Mouse (Mus musculus): ENCODE measurements around the gene Tnf. TPM values are rescaled to one million over a fixed set of nuclear protein-coding genes. Genes with fewer than 3 reads are reported as not detected.

The Tnf gene
- 9.1 to 13.6 TPM (median 11.4 TPM) in 4 replicates for total RNA-seq (2023)

GRCm38 (mm10) chr17:35201787-35202186 is at the start of gene Tnf:
Gene Tnf, minus strand, starts transcription at chr17:35202007.

DNA sequence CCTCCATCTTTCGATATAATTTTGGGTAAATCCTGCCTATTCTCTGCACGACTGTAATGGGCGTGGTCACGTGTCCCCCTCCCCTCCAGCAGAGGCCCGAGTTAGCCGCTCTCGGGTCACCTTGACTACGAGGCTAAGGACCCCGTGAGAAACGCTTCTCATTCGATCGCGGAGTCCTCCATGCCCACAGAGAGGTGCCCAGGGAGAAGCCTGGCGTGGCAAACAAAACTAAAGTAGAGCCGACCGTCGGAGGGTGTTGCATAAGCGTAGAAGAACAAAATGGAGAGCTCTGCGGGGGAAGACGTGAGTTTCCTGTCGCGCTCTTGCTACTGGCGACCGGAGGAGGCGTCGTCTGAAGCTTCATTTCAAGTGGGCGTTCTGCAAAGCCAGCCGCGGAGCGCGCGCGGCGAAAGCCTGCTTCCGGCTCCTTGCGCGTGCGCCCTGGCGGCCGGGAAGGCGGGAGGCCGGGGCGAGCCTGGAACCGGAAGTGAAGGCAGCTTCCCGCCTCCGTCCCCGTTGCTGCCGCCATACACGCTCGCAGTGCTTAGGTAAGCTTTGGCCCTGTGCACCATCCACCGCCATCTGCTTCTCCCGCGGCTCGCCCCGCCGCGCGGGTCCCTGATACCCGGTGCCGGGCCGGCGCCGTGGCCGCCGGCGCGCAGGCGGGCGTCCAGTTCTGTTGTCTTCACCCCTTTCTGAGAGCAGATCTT is 39.7 kb upstream of the Tnf start, which contains the start of gene Ddx39b:
Gene Ddx39b (plus strand): TSS at position 442 of the 710 bp plus-strand sequence.

DNA sequence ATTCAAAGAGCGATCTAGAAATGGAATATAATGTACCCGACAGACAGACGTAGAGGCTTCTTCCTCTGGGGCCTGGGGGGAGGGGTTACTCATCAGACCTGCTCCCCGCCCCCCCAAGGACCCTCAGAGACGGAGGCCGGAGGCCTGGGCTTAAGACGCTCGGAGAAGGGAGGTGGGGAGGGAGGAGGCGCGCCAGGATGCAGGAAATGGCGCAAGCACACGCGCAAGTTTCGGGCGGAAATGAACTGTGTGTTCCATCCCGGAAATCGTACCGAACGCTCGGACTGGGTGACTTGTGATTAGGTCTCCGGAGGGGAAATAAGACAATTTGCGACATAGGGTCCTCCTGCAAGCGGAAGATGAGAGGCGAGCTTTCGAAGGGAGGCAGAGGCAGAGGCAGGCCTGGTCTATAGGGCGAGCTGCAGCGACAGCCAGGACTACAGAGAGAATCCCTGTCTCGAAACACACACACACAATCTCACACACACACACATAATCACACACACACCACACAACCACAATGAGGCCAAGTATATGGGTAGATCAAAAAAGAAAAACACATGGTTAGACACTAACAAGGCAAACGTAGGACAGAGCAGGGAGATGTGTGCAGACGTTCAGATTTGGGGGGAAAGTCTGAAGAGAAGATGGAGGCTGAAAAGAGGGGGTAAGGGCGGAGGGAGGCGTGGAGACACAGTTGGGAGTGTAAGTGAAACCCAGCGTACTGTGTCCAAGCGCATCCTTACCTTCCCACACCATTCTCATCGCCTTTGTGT is 34.0 kb upstream of the Tnf start, which contains the start of gene Nfkbil1:
Gene Nfkbil1 (minus strand): TSS at position 179 of the 776 bp plus-strand sequence.

DNA sequence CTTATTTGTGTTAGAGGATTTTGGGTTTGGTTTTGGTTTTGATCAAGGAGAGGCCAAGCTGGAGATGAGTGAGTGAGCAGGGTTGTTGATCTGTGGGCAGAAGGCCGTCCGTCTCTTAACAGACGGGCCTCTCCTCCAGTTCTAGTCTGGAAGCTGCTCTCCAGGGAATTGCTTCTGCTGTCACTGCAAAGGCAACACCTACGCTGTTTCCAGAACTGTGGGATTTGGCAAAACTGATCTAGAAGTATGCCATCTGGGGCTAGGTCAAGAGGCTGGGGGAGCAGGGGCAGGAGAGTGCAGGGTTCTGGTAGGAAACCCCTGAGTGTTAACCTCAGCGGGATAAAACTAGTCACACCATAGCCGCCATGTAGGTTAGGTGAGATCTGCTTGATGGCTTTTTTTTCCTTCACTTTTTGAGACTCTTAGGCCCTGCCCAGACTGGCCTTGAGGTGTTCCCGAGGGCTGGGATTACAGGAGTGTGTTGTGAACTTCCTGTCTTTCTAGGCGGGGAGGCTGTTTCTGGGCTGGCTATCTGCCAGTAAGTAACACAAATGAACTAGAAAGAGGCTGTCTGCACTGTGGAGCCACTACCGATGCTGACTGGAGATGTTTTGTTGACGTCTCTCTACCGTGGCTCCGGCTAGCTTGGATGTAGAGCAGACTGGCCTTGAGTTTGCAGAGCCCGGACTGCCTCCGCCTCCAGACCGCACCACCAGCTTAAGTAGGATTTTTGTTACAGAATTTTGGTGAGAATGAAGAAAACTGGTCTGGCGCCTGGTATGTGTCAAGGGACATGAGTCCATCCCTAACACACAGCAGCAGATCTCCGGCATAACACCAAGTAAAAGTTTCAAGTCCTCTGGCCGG is 31.5 kb upstream of the Tnf start, which contains the start of gene Atp6v1g2:
Gene Atp6v1g2 (plus strand): TSS at position 547 of the 867 bp plus-strand sequence.

GRCm38 (mm10) chr17:35220156-35220952 is 18.5 kb upstream of the Tnf start, which contains the start of gene Gm16181:
Gene Gm16181, plus strand, starts transcription at chr17:35220834.

DNA sequence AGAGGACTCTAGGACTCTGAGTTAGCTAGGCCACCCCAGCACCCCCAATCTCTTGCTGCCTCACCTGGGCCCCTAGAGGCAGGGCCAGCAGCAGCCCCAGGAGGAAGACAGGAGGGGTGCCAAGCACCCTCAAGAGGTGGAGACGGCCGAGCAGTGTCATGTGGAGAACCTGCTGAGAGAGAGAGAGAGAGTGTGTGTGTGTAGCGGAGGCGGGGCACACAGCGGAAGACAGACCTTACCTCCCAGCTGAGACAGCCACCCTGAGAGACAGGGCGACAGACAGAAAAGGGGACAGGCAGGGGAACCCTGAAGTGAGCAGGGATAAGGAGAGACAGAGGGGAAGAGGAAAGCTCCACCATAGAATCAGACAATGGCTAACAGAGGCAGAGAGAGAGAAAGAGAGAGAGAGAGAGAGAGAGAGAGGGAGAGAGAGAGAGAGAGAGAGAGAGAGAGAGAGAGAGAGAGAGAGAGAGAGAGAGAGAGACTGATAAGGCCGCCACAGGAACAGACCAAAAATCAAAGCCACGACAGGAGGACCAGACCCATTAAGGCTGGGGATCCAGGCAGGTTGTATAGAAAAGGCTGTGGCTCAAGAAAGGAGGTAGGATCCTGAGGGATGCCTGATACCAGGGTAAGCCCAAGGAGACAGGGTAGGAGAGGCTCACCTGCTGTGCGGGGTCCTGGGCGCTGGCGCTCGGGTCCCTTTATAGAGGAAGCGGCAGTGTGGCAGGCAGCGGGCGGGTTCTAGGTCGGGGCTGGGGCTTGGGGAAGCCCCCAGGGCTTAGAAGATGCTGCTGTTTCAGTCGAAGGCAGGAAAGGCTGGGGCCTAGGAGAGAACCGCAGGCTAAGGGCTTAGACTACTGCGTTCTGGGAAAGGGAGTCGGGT is 2.9 kb upstream of the Tnf start, which contains the start of gene Lta:
Gene Lta (minus strand): TSS at position 858 of the 886 bp plus-strand sequence.

DNA sequence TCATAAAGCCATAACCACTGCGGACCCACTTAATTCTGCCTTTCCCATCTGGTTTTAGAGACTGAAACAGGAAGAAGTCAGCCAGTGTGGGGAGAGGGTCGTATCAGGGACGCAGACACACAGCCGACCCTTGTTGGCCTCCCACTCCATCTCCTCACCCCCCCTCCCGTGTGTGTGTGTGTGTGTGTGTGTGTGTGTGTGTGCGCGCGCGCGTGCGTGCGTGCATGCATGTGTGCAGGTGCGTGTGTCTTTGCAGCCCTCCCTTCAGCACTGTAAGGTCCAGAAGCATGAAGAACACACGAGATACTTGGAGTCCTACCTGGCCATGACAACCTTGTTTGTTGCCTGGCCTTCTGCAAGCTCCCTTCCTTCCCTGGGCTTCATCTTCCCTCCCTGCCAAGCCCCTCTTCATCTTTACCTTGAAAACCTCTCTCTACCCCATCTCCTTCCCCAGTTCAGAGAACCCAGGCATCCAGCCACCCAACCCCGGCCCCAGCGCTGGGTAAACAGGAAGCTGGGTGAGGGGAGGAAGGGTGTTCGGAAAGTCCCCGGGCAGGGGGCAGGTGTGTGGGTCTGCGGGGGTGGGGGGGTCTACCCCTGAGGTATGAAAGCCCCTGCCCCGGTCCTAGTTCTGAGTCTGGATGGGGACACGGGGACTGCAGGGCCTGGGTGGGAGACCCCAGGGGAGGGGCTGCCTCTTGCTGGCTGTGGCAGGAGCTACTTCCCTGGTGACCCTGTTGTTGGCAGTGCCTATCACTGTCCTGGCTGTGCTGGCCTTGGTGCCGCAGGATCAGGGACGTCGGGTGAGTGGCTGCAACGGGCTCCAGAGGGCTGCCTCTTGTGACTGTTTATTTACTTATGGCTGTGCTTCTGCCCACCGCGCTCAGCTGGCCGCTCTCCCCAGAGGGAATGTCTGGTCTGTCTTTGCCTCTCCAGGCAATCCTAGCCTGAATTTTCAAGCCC is 7.6 kb downstream of the Tnf start, which contains the start of gene Ltb:
Gene Ltb (plus strand): TSS at position 559 of the 963 bp plus-strand sequence.

GRCm38 (mm10) chr17:35187959-35188610 is 13.7 kb downstream of the Tnf start, which contains the start of gene Lst1:
Gene Lst1, minus strand, starts transcription at chr17:35188439.

GRCm38 (mm10) chr17:35175968-35176367 is 25.8 kb downstream of the Tnf start, which contains the start of gene Aif1:
Gene Aif1, minus strand, starts transcription at chr17:35176068.

DNA sequence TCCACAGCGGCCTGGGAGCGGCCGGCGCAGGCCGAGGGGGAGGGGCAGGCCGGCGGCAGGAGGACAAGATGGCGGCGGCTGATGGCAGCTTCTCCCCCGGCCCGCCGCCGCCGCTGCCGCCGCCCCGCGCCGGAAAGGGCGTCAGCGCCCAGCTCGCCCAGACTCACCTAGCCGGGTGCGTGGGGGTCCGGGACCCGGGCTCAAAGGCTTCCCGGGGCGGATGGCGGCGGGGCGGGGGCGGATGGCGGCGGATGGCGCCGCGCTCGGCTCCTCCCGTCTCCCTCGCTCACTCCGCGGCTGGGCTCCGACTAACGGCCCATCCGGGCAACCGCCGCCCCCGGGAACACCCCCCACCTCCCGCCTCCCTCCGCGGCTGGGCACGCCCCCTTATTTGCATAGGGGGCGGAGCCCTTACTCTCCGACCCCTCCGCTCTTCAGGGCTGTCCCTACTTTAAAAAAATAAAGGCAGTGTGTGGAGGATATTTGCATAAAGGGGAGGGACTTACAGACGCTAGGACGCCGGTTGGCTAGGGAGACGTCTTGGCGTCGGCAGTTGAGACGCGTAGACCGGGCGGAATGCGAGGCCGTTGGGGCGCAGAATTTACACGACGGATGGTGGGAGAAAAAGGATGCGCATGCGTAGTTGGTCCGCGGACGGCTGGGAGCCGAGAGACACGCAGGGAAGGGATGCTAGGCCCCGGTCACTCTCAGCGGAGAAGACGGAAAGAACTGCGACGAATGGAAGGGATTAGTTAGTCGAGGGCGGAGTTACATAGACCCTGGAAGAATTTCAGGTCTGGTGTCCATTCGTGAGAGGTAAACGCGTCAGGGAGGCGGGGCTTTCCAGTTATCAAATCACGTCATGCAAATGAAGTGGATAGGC is 37.0 kb downstream of the Tnf start, which contains the start of gene Prrc2a:
Gene Prrc2a (minus strand): TSS at position 330 of the 883 bp plus-strand sequence.

Other genes with a start within 250 kb of the Tnf start
- 143 to 677 TPM (median 225 TPM) in 4 replicates for gene Hspa1b, start 242.8 kb downstream of the Tnf start, total RNA-seq (2023)
- 1.1 TPM in 1 of 4 replicates, not detected in the others for gene Gm20481, start 232.1 kb downstream of the Tnf start, total RNA-seq (2023)
- 69.3 to 362 TPM (median 119 TPM) in 4 replicates for gene Hspa1a, start 229.9 kb downstream of the Tnf start, total RNA-seq (2023)
- gene Hspa1l, start 229.3 kb downstream of the Tnf start, total RNA-seq (2023): 0.24 to 0.40 TPM in 2 of 4 replicates, not detected in the others
- gene Lsm2, start 220.1 kb downstream of the Tnf start, total RNA-seq (2023): 27.8 to 35.0 TPM (median 28.9 TPM) in 4 replicates
- gene Vars, start 201.0 kb downstream of the Tnf start, total RNA-seq (2023): 237 to 278 TPM (median 258 TPM) in 4 replicates
- 0.28 to 0.52 TPM (median 0.30 TPM) in 4 replicates for gene Vwa7, start 185.4 kb downstream of the Tnf start, total RNA-seq (2023)
- gene Sapcd1, start 174.0 kb downstream of the Tnf start, total RNA-seq (2023): 3.0 to 6.4 TPM (median 4.1 TPM) in 4 replicates
- 8.7 to 15.9 TPM (median 11.2 TPM) in 4 replicates for gene Msh5, start 155.3 kb downstream of the Tnf start, total RNA-seq (2023)
- gene Clic1, start 152.0 kb downstream of the Tnf start, total RNA-seq (2023): 185 to 195 TPM (median 191 TPM) in 4 replicates
- gene Ddah2, start 143.0 kb downstream of the Tnf start, total RNA-seq (2023): 2.2 to 6.0 TPM (median 4.3 TPM) in 4 replicates
- not detected in 4 replicates for gene Ly6g6c, start 136.6 kb downstream of the Tnf start, total RNA-seq (2023)
- gene Mpig6b, start 135.8 kb downstream of the Tnf start, total RNA-seq (2023): not detected in 4 replicates
- gene Ly6g6e, start 125.1 kb downstream of the Tnf start, total RNA-seq (2023): not detected in 4 replicates
- gene Ly6g6d, start 123.9 kb downstream of the Tnf start, total RNA-seq (2023): not detected in 4 replicates
- gene Ly6g6f, start 116.4 kb downstream of the Tnf start, total RNA-seq (2023): not detected in 4 replicates
- 72.8 to 85.6 TPM (median 76.5 TPM) in 4 replicates for gene Abhd16a, start 112.7 kb downstream of the Tnf start, total RNA-seq (2023)
- not detected in 4 replicates for gene Ly6g5c, start 93.7 kb downstream of the Tnf start, total RNA-seq (2023)
- gene Ly6g5b, start 86.6 kb downstream of the Tnf start, total RNA-seq (2023): 0.66 to 1.6 TPM (median 1.3 TPM) in 4 replicates
- 19.6 to 24.1 TPM (median 22.1 TPM) in 4 replicates for gene Gpank1, start 80.6 kb downstream of the Tnf start, total RNA-seq (2023)
- 114 to 130 TPM (median 122 TPM) in 4 replicates for gene Csnk2b, start 80.0 kb downstream of the Tnf start, total RNA-seq (2023)
- 12.0 to 17.1 TPM (median 14.5 TPM) in 4 replicates for gene D17H6S53E, start 75.6 kb downstream of the Tnf start, total RNA-seq (2023)
- 1.2 to 1.6 TPM in 2 of 4 replicates, not detected in the others for gene Apom, start 70.0 kb downstream of the Tnf start, total RNA-seq (2023)
- gene Bag6, start 66.8 kb downstream of the Tnf start, total RNA-seq (2023): 465 to 496 TPM (median 476 TPM) in 4 replicates
- 337 to 364 TPM (median 345 TPM) in 4 replicates for gene Prrc2a, start 37.1 kb downstream of the Tnf start, total RNA-seq (2023)
- 2.7 to 6.9 TPM (median 4.0 TPM) in 4 replicates for gene Aif1, start 25.9 kb downstream of the Tnf start, total RNA-seq (2023)
- gene Lst1, start 13.6 kb downstream of the Tnf start, total RNA-seq (2023): 33.5 to 53.9 TPM (median 46.9 TPM) in 4 replicates
- gene Ltb, start 7.6 kb downstream of the Tnf start, total RNA-seq (2023): 591 to 612 TPM (median 606 TPM) in 4 replicates
- gene Lta, start 3.3 kb upstream of the Tnf start, total RNA-seq (2023): 39.2 to 45.1 TPM (median 41.7 TPM) in 4 replicates
- not detected in 4 replicates for gene Gm16181, start 18.8 kb upstream of the Tnf start, total RNA-seq (2023)
- gene Atp6v1g2, start 31.7 kb upstream of the Tnf start, total RNA-seq (2023): 1.7 to 4.6 TPM (median 2.7 TPM) in 4 replicates
- 11.2 to 14.6 TPM (median 13.4 TPM) in 4 replicates for gene Nfkbil1, start 33.8 kb upstream of the Tnf start, total RNA-seq (2023)
- 399 to 443 TPM (median 429 TPM) in 4 replicates for gene Ddx39b, start 39.7 kb upstream of the Tnf start, total RNA-seq (2023)
- 1,754 to 1,882 TPM (median 1,817 TPM) in 4 replicates for gene H2-D1, start 60.7 kb upstream of the Tnf start, total RNA-seq (2023)
- 10.1 to 16.4 TPM (median 11.8 TPM) in 4 replicates for gene H2-Q1, start 118.4 kb upstream of the Tnf start, total RNA-seq (2023)
- 6.5 to 10.8 TPM (median 9.4 TPM) in 4 replicates for gene H2-Q2, start 140.2 kb upstream of the Tnf start, total RNA-seq (2023)
- 317 to 360 TPM (median 339 TPM) in 4 replicates for gene H2-Q4, start 177.6 kb upstream of the Tnf start, total RNA-seq (2023)
- 268 to 326 TPM (median 293 TPM) in 4 replicates for gene H2-Q6, start 222.8 kb upstream of the Tnf start, total RNA-seq (2023)
- 159 to 187 TPM (median 166 TPM) in 4 replicates for gene H2-Q7, start 237.1 kb upstream of the Tnf start, total RNA-seq (2023)